Mouse (Mus musculus) heart, postnatal 25 days (tissue): ENCODE results near the gene Gabarap. TPM values are rescaled to one million over a fixed set of nuclear protein-coding genes. Genes with fewer than 3 reads are reported as not detected.
"Not testable (repeated sequence)": the region's sequence is repeated elsewhere in the genome, so short reads cannot be mapped to it uniquely, and the experiment has no call there.

Experiments used
- DNase-seq: peaks from one replicate; pipeline ENCODE4 v3.0.0; 2022; ENCODE audit warnings: low spot score
- intact Hi-C: fragments of 180-260 bp; cut with DNase I; formaldehyde crosslinking; loops from one replicate; pipeline ENCODE4 v1.15.1; 2025
- total RNA-seq, 2 experiments: library from RNA; stranded (reverse); gene quantifications; 2 replicates each; pipeline ENCODE4 v1.2.3; 2021

Gene Gabarap
- total RNA-seq, 2 experiments from 2014 or later, result 274 to 291 TPM

- intact Hi-C loops, result loop anchor here (2.0 to 10.0 kb wide), 2 partner anchors 16 to 592 kb away; partner anchors contain the start of gene Ctdnep1
- DNase-seq, result peak; percentile 47
Observed at GRCm38 (mm10) chr11:69996161-69997061, 5.5 kb downstream of the Gabarap start.

GRCm38 (mm10) chr11:69997070-69997509, 6.1 kb downstream of the Gabarap start:
- DNase-seq, result peak; percentile 83
- intact Hi-C loops, result loop anchor here (2.0 to 10.0 kb wide), 2 partner anchors 16 to 592 kb away; partner anchors contain the start of gene Ctdnep1

GRCm38 (mm10) chr11:69998567-69999491, 7.9 kb downstream of the Gabarap start:
- intact Hi-C loops, result loop anchor here (10.0 kb wide), 1 partner anchor 594 kb away; no protein-coding TSS in a partner anchor
- DNase-seq, result no peak

DNA sequence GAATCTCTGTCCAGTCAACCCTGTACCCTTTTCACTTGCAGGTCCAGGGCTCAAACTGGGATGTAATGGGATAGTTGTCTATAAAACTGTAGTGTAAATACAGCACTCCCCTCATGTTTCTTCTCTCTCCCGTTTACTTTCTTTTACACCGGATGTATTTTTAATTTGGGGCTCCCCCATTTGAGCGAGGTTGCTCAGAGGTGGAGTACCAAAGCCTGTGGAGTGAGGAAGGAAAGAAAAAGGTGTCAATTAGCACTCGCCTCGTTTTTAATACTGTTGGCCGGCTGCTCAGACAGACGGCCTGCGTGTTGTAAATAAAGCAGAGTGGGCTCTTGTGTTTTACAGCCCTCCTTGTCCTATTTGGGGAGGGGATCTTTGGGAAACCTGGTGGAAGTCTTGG, 8.7 kb downstream of the Gabarap start:
- intact Hi-C loops, result loop anchor here (10.0 kb wide), 1 partner anchor 595 kb away; no protein-coding TSS in a partner anchor
- DNase-seq, result no peak

DNA sequence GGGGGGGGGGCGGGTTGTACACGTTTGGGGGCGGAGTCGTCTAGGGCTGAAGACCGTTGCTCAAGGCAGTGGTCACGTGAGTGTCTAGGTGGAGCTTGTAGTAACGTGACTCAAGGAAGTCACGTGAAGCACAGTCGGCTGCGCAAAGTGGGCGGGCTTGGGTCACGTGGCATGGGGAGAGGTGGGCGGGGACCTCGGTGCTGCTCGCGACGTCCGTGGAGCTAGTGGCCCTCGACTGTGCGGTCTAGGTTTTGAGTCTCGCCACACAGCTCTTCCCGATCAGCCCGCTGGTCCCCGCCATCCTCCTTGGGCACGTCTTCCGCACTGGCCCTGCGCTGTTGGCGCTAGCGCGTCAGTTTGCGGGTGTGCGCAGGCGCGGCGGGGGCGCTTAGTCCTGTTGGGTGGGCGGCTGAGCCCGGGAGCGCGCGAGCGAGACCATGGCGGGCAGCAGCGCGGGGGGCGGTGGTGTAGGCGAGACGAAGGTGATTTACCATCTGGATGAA, 9.5 kb downstream of the Gabarap start, which contains the start of gene Dvl2:
Gene Dvl2, plus strand, starts transcription at position 200 of the 503 bp plus-strand sequence.
- intact Hi-C loops, result no loop called here
- DNase-seq, result peak; percentile 81

GRCm38 (mm10) chr11:70001159-70001558, 10.2 kb downstream of the Gabarap start:
- intact Hi-C loops, result no loop called here

DNA sequence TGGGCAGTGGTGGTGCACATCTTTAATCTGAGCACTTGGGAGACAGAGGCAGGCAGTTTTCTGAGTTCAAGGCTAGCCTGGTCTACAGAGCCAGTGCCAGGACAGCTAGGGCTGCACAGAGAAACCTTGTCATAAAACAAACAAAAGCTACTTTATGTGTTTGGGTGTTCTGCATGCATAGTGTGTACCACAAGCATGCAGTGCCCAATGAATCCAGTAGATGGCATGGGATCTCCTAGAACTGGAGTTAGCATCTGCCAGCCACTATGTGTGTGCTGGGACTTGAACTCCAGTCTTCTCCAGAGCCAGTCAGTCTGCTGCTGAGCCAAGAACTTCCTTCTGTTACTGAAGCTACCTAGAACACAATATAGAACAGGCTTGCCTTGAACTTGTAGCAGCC, 10.9 kb downstream of the Gabarap start:
- intact Hi-C loops, result no loop called here
- no peak for DNase-seq

More at GRCm38 (mm10) chr11:70001159-70001558, 10.2 kb downstream of the Gabarap start:
- no peak for DNase-seq

DNA sequence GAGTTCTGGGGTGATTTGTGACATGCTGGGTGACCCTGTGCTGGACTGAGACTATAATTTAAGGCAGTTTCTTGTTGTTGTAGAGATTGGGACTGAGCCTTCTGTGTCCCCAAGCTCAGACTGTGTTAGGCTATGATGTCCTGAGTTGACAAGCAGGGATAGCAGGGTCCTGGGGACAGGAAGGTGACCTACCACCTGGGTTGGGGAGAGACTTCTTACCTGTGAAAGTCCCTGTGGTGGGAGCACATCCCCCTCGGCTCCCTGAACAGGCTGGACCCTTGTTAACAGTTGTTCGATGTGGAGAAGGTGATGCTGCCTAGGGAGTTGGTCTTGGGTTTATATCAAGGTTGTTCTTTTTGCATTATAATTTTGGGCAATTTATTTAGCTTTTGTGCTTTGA, 11.5 kb downstream of the Gabarap start:
- no peak for DNase-seq
- intact Hi-C loops, result no loop called here

GRCm38 (mm10) chr11:70005521-70005920, 14.6 kb downstream of the Gabarap start:
- intact Hi-C loops, result loop anchor here (5.0 kb wide), 1 partner anchor 73 kb away; no protein-coding TSS in a partner anchor

DNA sequence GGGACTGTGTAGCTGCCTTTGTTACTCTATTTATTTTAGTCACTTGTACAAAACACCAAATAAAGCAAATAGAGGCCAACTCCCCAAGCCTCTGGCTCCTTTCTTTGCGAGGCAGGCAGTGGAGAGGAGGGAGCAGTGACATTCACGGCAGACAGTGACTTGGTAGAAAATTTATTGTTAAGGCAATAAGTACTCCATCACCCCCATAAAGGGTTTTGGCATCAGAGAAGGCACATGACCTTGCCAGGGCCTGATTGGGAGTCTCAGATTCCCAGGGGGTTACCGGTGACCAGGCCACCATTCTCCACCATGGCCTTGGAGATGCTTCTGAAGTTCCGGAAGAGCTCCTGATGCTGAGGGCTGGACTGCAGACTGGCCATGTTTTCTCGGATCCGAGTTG, 19.1 kb downstream of the Gabarap start:
- no peak for DNase-seq
- intact Hi-C loops, result loop anchor here (10.0 kb wide), 1 partner anchor 645 kb away; the partner anchor contains the start of genes Eno3 and Pfn1

More at GRCm38 (mm10) chr11:70005521-70005920, 14.6 kb downstream of the Gabarap start:
- DNase-seq, result no peak

DNA sequence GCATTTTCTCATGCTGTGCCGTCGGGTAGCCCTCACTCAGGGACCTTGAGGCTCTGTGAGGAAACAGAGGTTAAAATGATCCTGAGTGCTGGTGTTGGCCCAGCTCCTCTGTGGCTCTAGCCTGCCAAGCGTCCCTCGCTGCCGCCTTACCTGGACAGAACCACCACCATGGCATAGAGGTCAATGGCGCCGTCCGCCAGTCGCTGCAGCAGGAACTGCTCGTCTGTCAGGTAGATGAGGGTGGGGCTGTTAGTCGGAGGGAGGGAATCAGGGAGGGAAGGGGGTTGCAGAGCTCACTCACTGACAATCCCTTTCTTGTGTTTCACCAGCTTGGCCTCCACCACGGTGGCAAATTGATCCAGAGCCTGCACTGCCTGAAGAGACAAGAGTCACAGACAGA, 19.6 kb downstream of the Gabarap start:
- DNase-seq, result no peak
- intact Hi-C loops, result loop anchor here (10.0 kb wide), 1 partner anchor 644 kb away; the partner anchor contains the start of genes Eno3 and Pfn1

DNA sequence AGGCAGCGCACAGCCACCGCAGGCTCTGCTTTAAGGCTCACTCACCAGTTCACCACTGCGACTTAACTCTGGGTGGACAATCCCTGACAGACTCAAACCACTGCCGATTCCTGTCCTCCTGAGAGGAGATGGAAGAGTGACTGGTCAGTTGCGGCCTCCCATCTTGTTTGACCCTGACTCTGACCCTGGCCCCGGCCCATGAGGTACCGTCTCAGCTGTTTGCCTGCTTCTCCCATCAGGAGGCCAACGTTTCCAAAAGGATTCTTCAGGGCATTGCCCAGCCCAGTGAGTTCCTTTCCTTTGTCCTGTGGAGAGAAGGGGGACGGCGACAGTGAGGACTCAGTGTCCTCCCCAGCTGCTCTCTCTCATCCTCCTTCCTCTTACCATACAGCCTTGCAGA, 20.0 kb downstream of the Gabarap start:
- intact Hi-C loops, result loop anchor here (10.0 kb wide), 1 partner anchor 644 kb away; the partner anchor contains the start of genes Eno3 and Pfn1
- no peak for DNase-seq

DNA sequence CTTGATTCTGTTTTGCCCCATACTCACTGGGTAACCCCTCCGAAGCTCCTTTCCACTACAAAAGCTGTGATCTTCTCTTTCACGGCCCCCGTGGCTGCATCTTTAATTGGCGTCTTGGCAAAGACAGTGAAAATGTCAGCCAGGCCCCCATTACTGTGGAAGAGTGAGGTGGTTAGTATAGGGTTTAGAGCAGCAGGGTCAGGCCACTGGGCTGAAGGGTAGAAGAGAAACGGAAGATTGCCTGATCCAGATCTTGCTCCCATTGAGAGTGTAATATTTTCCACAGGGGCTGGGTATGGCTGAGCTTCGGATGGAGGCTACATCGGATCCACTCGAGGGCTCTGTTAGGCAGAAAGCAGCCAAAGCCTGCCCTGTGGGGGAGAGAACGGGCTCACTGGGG, 22.0 kb downstream of the Gabarap start:
- DNase-seq, result no peak
- intact Hi-C loops, result loop anchor here (10.0 kb wide), 1 partner anchor 642 kb away; the partner anchor contains the start of genes Eno3 and Pfn1

GRCm38 (mm10) chr11:70013408-70013807, 22.5 kb downstream of the Gabarap start:
- no peak for DNase-seq
- intact Hi-C loops, result loop anchor here (10.0 kb wide), 1 partner anchor 641 kb away; the partner anchor contains the start of genes Eno3 and Pfn1

- intact Hi-C loops, result loop anchor here (10.0 kb wide), 1 partner anchor 641 kb away; the partner anchor contains the start of genes Eno3 and Pfn1
- no peak for DNase-seq
Observed at GRCm38 (mm10) chr11:70014051-70014450, 23.1 kb downstream of the Gabarap start.

- intact Hi-C loops, result loop anchor here (10.0 kb wide), 1 partner anchor 640 kb away; the partner anchor contains the start of genes Eno3 and Pfn1
Observed at GRCm38 (mm10) chr11:70014880-70015558, 24.1 kb downstream of the Gabarap start, which contains the start of gene Acadvl. TSS of gene Acadvl (minus strand) at chr11:70015411.

DNA sequence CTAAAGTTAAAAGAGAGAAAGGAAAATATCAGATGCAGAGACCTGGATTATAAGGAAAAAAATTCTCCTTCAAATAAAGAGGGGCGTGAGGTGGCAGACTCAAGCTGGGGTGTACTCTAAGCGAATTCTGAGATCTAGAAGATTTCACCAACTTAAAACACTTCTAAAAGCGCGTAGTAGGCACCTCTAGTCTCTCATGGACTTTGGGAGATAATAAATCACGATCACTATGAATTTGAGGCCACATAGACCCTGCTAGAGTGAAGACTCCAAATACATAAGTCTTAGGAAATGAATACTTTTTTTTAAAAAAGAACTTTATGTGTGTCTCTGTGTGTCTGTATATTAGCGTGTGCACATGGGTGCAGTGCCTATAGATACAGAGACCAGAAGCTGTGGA, 24.7 kb downstream of the Gabarap start:
- intact Hi-C loops, result loop anchor here (10.0 kb wide), 1 partner anchor 639 kb away; the partner anchor contains the start of genes Eno3 and Pfn1
- no peak for DNase-seq

More at GRCm38 (mm10) chr11:70014880-70015558, 24.1 kb downstream of the Gabarap start, which contains the start of gene Acadvl:
- peak; percentile 82 for DNase-seq

GRCm38 (mm10) chr11:70016177-70016576, 25.2 kb downstream of the Gabarap start:
- not testable (repeated sequence) for DNase-seq

More at GRCm38 (mm10) chr11:70016177-70016576, 25.2 kb downstream of the Gabarap start:
- intact Hi-C loops, result loop anchor here (10.0 kb wide), 1 partner anchor 639 kb away; the partner anchor contains the start of genes Eno3 and Pfn1
